Mouse (Mus musculus) stomach, adult 2 months (tissue): ENCODE measurements around the gene Ckm. TPM values are rescaled to one million over a fixed set of nuclear protein-coding genes. Genes with fewer than 3 reads are reported as not detected.

ENCODE experiments used
- polyA plus RNA-seq: library from polyadenylated mRNA; depleted of rRNA; stranded (reverse); fragments of >200 nt; gene quantifications from 2 replicates; pipeline ENCODE4 v1.2.3, GENCODE M21; 2012; rRNA removed

Ckm gene
- polyA plus RNA-seq: 315 and 356 TPM in 2 replicates

GRCm38 (mm10) chr7:19404476-19404875 lies at the start of gene Ckm:
Gene Ckm (plus strand): TSS chr7:19404776.

GRCm38 (mm10) chr7:19359299-19359891 lies 45.2 kb upstream of the Ckm start, which contains the start of the genes Cd3eap and Ppp1r13l:
Gene Cd3eap (minus strand): TSS chr7:19359483.
Gene Ppp1r13l (plus strand): TSS chr7:19359749.

GRCm38 (mm10) chr7:19381377-19382165 lies 23.0 kb upstream of the Ckm start, which contains the start of gene Ercc2:
Gene Ercc2 (plus strand): TSS chr7:19382010.

DNA sequence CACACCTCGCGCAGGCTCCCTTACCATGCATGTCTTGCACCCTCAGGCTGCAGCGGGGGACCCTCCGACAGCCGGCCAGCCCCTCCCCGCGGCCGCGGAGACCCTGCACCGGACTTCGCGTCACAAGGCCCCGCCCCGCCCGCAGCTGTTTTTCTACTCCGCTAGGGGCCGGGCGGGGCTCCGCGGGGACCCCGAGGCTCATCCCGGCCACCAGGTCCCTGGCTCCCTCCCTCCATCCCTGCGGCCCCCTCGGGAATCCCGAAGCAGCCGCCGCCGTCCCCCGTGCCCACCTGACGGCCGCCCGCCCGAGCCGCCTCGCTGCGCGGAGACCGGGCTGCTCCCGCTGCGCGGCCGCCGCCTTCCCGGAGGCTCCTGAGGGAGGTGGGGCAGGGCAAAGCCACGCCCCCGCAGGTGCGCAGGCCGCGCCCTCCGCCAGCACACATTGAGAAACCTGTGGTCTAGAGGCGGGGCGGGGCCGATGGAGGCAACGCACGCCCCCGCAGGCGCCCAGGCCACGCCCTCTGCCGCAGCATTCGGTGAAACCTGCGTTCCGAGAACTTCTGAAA lies 762 bp upstream of the Ckm start, which contains the start of gene Klc3:
TSS of gene Klc3 (minus strand) at position 374 of the 566 bp plus-strand sequence.

GRCm38 (mm10) chr7:19458591-19459111 lies 54.1 kb downstream of the Ckm start, which contains the start of gene Mark4:
Gene Mark4 (minus strand): TSS chr7:19458821.

DNA sequence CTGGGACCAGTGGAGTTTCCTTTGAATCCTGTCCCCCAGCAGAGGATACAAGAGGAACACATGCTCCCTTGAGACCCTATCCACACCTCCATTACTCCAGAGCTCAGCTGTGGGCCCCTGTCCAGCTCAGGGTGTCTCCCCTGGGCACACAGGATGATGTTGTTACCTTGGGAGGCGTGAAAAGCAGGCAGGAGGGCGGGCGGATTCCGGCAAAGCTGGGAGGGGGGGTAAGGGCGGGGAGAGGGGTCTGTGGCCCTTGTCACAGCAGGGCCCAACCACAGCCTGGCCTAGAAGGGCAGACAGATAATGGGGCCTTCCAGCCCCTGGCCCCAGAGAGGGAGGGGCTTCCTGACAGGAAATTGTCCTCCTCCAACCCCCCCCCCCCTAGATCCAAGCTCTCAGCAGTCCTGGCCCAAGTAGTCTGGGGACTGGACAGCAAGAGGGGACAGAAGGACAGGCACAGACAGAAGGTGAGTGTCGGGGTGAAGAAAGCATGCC lies 58.4 kb downstream of the Ckm start, which contains the start of gene Exoc3l2:
TSS of gene Exoc3l2 (plus strand) at position 448 of the 498 bp plus-strand sequence.

Other genes starting within 250 kb of the Ckm start
- gene Gipr, start 238.6 kb upstream of the Ckm start, polyA plus RNA-seq: 0.16 and 0.48 TPM in 2 replicates
- gene Eml2, start 228.4 kb upstream of the Ckm start, polyA plus RNA-seq: 25.7 and 35.9 TPM in 2 replicates
- gene Gpr4, start 192.2 kb upstream of the Ckm start, polyA plus RNA-seq: 5.0 and 5.8 TPM in 2 replicates
- gene Opa3, start 176.4 kb upstream of the Ckm start, polyA plus RNA-seq: 15.9 and 16.9 TPM in 2 replicates
- gene Vasp, start 133.0 kb upstream of the Ckm start, polyA plus RNA-seq: 232 and 302 TPM in 2 replicates
- gene Ppm1n, start 124.7 kb upstream of the Ckm start, polyA plus RNA-seq: 0.23 and 1.3 TPM in 2 replicates
- 25.7 and 26.9 TPM in 2 replicates for gene Rtn2, start 122.2 kb upstream of the Ckm start, polyA plus RNA-seq
- gene Fosb, start 94.7 kb upstream of the Ckm start, polyA plus RNA-seq: 1.1 and 2.1 TPM in 2 replicates
- gene Ercc1, start 60.0 kb upstream of the Ckm start, polyA plus RNA-seq: 16.8 and 21.2 TPM in 2 replicates
- gene Cd3eap, start 45.3 kb upstream of the Ckm start, polyA plus RNA-seq: 3.9 and 7.8 TPM in 2 replicates
- gene Ppp1r13l, start 45.0 kb upstream of the Ckm start, polyA plus RNA-seq: 21.4 and 23.5 TPM in 2 replicates
- gene Ercc2, start 22.8 kb upstream of the Ckm start, polyA plus RNA-seq: 25.1 and 27.9 TPM in 2 replicates
- gene Klc3, start 672 bp upstream of the Ckm start, polyA plus RNA-seq: 16.2 and 18.5 TPM in 2 replicates
- 10.8 and 27.7 TPM in 2 replicates for gene Mark4, start 54.0 kb downstream of the Ckm start, polyA plus RNA-seq
- gene Exoc3l2, start 58.6 kb downstream of the Ckm start, polyA plus RNA-seq: 6.3 and 7.2 TPM in 2 replicates
- 7.3 and 15.7 TPM in 2 replicates for gene Bloc1s3, start 103.6 kb downstream of the Ckm start, polyA plus RNA-seq
- gene Trappc6a, start 103.6 kb downstream of the Ckm start, polyA plus RNA-seq: 119 and 179 TPM in 2 replicates
- 45.5 and 87.5 TPM in 2 replicates for gene Nkpd1, start 113.1 kb downstream of the Ckm start, polyA plus RNA-seq
- gene Ppp1r37, start 158.3 kb downstream of the Ckm start, polyA plus RNA-seq: 78.3 and 88.5 TPM in 2 replicates
- gene Zfp296, start 172.5 kb downstream of the Ckm start, polyA plus RNA-seq: 7.5 and 7.9 TPM in 2 replicates
- gene Gemin7, start 172.8 kb downstream of the Ckm start, polyA plus RNA-seq: 59.4 and 88.0 TPM in 2 replicates
- 68.5 and 172 TPM in 2 replicates for gene Clasrp, start 199.7 kb downstream of the Ckm start, polyA plus RNA-seq
- 10.6 and 18.6 TPM in 2 replicates for gene Relb, start 224.7 kb downstream of the Ckm start, polyA plus RNA-seq